Mouse (Mus musculus) left cerebral cortex, postnatal 4 days (tissue): ENCODE data around the gene Syn2. TPM values are rescaled to one million over a fixed set of nuclear protein-coding genes. Genes with fewer than 3 reads are reported as not detected.

Experiments
- DNase-seq: peaks from one replicate; pipeline ENCODE4 v3.0.0-alpha.2; 2022
- intact Hi-C: fragments of 180-260 bp; cut with DNase I; formaldehyde crosslinking; loops from one replicate; pipeline ENCODE4 v1.15.1; 2025
- total RNA-seq, 2 experiments: library from RNA; stranded (reverse); gene quantifications; 2 replicates each; pipeline ENCODE4 v1.2.3; 2021

Gene Syn2
- total RNA-seq, 2 experiments from 2014 or later = 140 to 169 TPM

DNA sequence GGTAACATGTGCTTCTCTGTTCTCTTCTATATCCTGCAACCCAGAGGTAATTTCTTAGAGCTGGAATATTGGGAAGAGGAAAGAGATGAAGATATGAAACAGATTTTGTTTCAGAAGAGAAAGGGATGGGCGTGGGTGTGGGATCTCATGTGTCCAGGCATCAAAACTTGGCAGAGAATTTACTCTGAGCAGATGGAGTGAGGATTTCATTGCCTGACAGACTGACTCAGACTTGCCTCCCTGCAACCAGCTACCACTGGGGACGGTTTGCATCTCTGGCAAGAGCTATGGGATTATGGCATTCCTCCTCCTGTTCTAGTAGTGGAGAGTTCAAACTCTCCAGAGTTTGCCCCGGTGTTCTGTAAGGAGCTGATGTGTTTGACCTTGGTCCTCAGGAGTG, 34.2 kb downstream of the Syn2 start:
- intact Hi-C loops = no loop called here
- peak; percentile 54 for DNase-seq

GRCm38 (mm10) chr6:115169518-115169917, 34.8 kb downstream of the Syn2 start:
- intact Hi-C loops = no loop called here
- DNase-seq = no peak

DNA sequence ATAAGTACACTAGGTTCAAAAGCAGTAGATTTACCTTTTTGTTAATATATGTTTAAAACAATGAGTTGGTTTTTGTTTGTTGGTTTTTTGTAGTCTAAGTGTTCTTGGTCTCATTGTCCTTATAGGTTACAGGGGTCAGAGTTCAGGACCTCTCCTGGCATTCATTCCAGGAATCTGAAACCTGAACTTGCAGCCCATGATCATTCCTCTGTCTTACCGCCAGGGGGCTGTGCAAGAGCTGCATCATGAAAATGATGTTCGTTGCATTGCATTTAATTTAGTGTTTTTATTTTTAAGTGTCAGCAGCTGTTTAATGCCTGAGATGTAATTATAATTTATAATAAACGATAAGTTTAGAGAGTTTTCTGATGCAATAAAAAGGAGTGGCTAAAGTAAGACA, 40.1 kb downstream of the Syn2 start:
- intact Hi-C loops = loop anchor here (5.0 kb wide), 1 partner anchor 92 kb away; no protein-coding TSS in a partner anchor
- DNase-seq = no peak

GRCm38 (mm10) chr6:115178826-115179225, 44.1 kb downstream of the Syn2 start:
- DNase-seq = no peak
- intact Hi-C loops = loop anchor here (5.0 kb wide), 1 partner anchor 88 kb away; no protein-coding TSS in a partner anchor

GRCm38 (mm10) chr6:115181094-115181493, 46.4 kb downstream of the Syn2 start:
- DNase-seq = no peak
- intact Hi-C loops = no loop called here

DNA sequence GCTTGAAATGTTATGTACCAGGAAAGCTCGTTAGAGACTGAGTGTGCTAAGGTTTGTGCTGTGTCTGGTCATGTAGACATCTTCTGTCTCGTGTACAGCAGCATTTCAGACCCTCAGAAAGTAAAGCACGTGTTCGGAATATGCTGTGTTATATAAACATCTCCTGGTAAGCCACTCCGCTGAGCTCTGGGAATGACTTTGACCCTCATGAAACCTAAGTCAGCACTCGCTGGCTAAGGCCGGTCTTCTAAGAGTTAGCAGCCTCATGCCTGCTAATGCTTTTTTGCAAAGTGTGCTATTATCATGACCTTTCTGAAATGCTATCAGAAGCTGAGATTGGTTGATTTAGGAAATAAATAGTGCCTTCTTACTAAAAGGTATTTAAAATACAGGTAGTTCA, 56.4 kb downstream of the Syn2 start:
- intact Hi-C loops = no loop called here
- DNase-seq = no peak

- intact Hi-C loops = no loop called here
- DNase-seq = no peak
Measured at GRCm38 (mm10) chr6:115200753-115201152, 66.1 kb downstream of the Syn2 start.

GRCm38 (mm10) chr6:115203029-115203428, 68.3 kb downstream of the Syn2 start:
- no peak for DNase-seq
- intact Hi-C loops = no loop called here

DNA sequence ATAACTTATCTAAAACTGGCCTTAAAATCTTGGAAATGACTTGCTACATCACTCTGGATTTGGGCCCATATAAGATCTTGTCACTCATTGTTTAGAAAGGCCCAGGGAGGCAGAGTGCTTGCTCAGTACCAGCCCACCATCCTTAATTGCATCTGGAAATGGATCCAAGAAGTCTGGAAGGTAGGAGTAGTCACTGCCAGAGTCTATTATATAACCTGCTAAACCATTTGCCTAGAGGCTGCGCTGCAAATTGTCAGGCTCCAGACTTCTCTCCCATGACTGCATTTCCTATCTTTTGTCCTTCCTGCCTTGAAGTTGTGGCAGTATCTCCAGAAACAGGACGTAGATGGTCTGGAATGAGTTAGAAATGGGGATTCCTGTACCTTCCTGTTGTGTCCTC, 75.5 kb downstream of the Syn2 start:
- no peak for DNase-seq
- intact Hi-C loops = no loop called here

DNA sequence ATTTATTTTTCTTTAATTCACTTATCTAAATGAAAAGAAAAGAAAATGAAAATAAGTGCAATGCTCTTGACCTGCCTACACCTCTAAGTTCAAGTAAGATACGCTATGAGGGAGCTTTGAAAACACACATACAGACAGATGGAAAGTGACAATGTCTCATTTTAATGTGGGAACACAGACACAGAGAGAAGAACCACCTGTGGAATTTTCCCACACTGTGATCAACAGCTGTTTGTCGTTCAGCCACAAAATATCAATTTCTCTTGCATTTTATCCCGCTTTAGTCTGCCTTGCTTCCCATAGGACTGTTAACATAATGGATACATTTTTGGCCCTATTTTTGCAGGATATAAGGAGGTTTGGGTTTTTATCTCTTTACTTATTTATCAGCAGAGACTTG, 76.1 kb downstream of the Syn2 start:
- intact Hi-C loops = no loop called here
- DNase-seq = no peak

DNA sequence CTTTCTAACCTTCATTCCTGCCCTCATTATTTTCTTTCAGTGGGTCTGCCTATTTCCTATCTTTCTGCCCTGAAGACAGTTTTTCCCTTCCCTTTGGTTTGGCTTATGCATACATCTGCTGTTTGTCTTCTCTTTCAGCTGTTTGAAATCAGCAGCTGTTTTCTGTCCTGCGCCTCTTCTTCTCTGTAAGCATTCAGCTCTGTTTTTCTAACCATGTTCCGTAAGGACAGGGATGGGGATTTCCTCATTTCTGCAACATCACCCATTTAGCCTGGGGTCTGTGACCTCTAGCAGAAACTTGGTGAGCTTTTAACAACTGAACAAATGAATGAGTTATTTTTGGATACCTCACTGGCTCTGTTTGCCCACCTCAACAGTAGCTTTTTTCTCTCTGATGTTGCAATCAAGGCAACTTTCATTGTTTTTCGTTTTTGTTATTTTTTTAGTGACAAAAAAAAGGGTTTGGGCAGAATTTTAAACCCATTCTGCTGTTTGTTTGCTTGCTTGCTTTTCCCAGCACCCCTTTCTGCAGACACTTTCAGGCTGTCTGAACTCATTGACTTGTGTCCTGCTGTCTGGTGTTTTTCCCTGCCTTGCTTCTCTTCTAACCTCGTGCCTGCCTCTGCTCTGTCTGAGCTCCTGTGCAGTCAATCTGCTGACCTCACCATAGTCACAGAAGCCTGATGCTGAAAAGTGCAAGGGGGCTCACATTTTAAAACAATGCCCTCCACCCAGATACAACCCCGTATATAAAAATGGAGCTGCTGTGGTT, 77.6 kb downstream of the Syn2 start:
- no peak for DNase-seq
- intact Hi-C loops = no loop called here

DNA sequence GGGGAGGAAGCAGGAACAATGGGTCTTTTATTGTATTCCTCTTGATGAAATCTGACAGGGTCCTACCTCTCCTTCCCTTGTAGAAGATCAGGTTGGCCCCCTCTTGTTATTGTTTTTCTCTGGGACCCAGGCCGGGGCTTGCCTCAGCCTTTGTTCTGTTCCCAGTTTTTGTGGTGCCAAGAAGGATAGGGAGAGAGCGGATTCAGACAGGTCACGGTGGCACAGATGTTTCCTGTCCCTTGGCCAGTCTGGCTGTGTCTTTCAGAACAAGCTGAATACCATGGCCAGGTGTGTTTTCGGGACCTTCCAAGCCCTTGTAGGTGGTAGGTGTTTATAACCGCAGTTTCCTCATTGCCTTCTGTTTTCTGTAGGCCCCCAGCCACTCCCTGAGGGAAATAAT, 78.4 kb downstream of the Syn2 start:
- DNase-seq = no peak
- intact Hi-C loops = no loop called here

- intact Hi-C loops = no loop called here
- DNase-seq = peak; percentile 64
Measured at GRCm38 (mm10) chr6:115221215-115221641, 86.5 kb downstream of the Syn2 start.

- intact Hi-C loops = loop anchor here (2.0 kb wide), 1 partner anchor 313 kb away; no protein-coding TSS in a partner anchor
- peak; percentile 69 for DNase-seq
Measured at GRCm38 (mm10) chr6:115225519-115225918, 90.8 kb downstream of the Syn2 start.

GRCm38 (mm10) chr6:115227043-115227442, 92.3 kb downstream of the Syn2 start, which contains the start of gene Gm17482:
Gene Gm17482 (plus strand): TSS chr6:115227343.
- DNase-seq = no peak
- intact Hi-C loops = no loop called here

DNA sequence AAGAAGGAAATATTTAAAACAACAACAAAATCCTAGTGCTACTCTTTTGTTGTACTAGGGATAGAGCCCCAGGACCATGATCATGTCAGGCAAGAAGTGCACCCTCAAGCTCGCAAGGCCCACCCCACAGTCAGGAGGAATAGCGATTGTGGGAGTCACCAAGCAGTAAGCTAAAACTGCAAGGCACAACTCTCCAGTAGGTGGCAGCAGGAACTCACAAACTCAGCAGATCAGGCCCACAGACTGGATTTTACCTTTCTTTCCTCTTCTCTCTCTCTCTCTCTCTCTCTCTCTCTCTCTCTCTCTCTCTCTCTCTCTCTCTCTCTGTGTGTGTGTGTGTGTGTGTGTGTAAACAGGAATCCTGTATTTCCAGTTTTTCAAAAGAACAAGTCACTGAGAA, 92.8 kb downstream of the Syn2 start:
- intact Hi-C loops = no loop called here

DNA sequence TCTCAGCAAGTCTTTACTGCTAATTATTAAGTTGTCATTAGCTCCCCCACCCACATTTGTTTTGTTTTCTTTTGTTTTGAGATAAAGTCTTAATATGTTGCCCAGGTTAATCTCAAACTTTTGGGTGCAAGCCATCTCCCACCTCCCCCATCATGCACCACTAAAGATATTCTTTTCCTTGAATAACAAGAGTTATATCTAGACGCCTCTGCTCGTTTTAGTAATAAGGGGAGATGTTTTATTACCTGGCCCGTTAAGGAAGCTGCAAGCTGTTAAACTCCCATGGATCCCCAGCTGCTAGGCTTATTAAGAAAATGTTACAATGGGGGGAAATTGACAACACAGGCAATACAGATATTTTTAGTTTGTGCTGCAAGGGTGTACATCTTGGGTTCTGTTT, 95.9 kb downstream of the Syn2 start:
- no peak for DNase-seq
- intact Hi-C loops = no loop called here

More for the DNA sequence above, 92.8 kb downstream of the Syn2 start:
- DNase-seq = peak; percentile 80

DNA sequence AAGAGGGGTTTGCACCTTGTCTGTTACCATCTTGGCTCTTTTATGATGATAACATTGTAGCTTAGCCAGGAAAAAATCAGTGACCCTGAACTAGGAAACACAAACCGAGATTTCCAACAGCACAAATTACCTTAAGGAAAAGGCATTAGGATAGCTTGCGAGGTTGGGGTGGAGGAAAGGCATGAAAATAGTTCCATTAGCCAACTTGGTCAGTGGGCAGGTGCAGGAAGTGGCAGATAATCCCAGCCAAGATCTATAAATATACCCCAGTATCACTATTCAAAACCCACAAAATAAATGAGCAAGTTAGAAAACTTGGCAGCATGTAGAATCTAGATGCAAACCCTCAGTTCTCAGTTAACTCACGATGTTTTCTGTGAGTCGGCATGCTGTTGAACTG, 97.1 kb downstream of the Syn2 start:
- no peak for DNase-seq
- intact Hi-C loops = no loop called here

- no peak for DNase-seq
- intact Hi-C loops = no loop called here
Measured at GRCm38 (mm10) chr6:115232562-115232961, 97.9 kb downstream of the Syn2 start.

DNA sequence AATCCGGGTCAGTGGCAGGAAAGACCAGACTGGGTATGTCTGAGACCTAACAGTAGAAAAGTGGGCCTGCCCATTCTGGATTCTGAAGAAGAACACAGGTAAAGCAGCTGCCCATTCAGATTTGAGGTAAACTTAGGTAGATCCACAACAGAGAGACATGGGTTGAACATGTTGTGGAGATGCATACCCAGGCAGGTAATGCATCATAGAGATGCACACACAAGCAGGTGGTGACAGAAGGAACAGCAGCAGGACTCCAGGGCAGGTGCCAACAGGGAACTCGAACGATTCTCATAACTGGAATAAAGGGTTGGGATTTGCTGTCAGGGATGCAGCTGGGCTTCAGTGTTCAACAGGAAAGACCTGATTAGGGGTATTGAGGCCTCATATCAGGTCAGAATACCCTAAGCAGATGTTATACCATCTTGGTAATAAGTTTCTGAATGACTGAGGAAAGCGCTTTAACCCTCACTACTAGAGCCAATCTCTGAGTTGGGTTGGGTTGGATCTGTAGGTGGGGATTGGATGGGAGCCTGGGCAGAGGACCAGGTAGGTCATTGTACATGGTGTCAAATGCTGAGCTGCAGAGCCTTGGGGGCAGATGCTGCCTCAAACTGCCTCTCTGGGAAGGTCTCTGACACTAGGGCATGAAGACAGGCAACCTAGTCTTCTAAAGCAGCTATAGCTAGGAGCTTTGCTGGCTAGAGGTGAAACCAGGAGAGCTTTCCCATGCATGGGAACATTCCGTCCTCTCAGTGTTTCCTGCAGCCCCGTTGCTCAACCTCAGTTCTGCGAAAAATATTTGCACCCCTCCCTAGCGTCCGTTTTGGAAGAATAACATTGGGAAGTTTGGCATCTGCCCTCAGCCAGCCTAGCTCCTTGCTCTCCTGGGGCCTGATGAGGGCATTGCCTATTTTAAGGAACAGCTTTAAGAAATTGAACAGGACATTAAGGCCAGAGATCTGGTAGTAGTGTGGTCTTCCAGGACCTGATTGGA, 103.6 kb downstream of the Syn2 start:
- peak; percentile 27 for DNase-seq
- intact Hi-C loops = no loop called here

DNA sequence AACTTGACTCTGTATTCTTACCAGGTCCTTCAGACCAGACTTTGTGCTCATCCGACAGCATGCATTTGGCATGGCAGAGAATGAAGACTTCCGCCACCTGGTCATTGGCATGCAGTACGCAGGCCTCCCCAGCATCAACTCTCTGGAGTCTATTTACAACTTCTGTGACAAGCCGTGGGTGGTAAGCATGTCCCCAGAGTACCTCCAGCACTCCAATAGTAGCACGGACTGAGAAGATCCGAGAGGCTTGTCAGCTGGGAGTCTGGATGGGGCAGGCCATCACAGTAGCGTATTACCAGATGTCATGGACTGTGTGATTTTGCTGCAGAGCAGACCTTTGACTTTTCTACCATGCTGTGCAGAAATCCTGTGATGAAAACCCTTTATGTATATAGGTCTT, 104.6 kb downstream of the Syn2 start:
- intact Hi-C loops = no loop called here
- DNase-seq = no peak
